Mouse (Mus musculus): Measurements from ENCODE around the gene Creld2. TPM values are rescaled to one million over a fixed set of nuclear protein-coding genes. Genes with fewer than 3 reads are reported as not detected.
"Not testable (repeated sequence)": the region's sequence is repeated elsewhere in the genome, so short reads cannot be mapped to it uniquely, and the experiment has no call there.

Creld2 gene
- polyA plus RNA-seq, 1 experiment from 2014 or later, result 123 TPM

DNA sequence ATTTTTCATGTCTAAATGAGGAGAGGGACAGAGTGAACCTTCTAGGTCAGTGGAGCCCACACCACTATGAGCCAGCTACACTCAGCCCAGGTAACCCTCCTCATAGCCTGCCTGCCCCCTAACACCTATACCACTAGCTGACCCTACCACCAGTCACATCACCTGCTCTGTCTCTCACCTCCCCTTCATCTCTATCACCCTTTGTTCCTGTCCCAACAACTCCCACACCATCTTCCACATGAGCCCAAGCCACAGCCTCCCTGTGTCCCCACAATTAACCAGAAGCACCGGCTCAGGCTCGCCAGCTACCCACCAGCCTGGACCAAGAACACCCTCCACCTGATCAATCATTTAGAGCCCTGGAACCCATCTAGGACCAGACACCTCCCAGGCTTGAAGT is 9.1 kb upstream of the Creld2 start:
- no peak overlapping the region for H3K4me2 ChIP-seq (ENCODE audit: low read depth, low read length)
- WGBS, result 85% methylated on average over 2 of the region's 2 CpGs
- no peak overlapping the region for H3K27ac ChIP-seq (ENCODE audit: low read length)
- H3K36me3 ChIP-seq (ENCODE audit: control insufficient read depth, insufficient read depth, low read length), result peaks cover 22% of the 10 kb centered on the region
- H3K9ac ChIP-seq (ENCODE audit: low read depth, low read length), result no peak overlapping the region
- H3K27me3 ChIP-seq (replicated peaks; ENCODE audit: control insufficient read depth, insufficient read depth, low read length), result no peaks in the 10 kb centered on the region
- H3K4me3 ChIP-seq (ENCODE audit: low read length), result no peak overlapping the region
- H3K4me1 ChIP-seq (ENCODE audit: control insufficient read depth, insufficient read depth, low read length), result no peaks in the 10 kb centered on the region
- no peak for ATAC-seq
- no peaks in the 10 kb centered on the region for H3K9me3 ChIP-seq (ENCODE audit: control insufficient read depth, low read length)

DNA sequence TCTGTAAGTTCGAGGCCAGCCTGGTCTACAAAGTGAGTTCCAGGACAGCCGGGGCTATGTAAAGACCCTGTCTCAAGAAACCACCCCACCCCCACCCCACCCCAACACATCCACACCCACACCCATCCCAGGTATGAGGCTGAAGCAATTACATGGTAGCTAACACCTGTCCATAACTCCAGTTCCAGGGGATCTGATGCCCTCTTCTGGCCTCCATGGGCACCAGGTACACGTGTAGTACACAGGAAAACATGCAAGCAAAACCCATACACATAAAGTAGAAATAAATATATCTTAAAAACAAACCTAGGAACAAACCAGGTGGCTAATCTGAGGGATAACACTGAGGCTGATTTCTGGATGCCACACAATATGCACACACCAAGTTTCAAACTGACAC is 6.2 kb upstream of the Creld2 start:
- Histone ChIP-seq H3K9me3 (ENCODE audit: control insufficient read depth, low read length) (no peaks in the 10 kb centered on the region), H3K4me1 (ENCODE audit: control insufficient read depth, insufficient read depth, low read length) (peaks cover under 1% of the 10 kb centered on the region), H3K4me3 (ENCODE audit: low read length) (no peak overlapping the region), H3K36me3 (ENCODE audit: control insufficient read depth, insufficient read depth, low read length) (peaks cover 19% of the 10 kb centered on the region), H3K4me2 (ENCODE audit: low read depth, low read length) (no peak overlapping the region), H3K27me3 (replicated peaks; ENCODE audit: control insufficient read depth, insufficient read depth, low read length) (no peaks in the 10 kb centered on the region), H3K27ac (ENCODE audit: low read length) (no peak overlapping the region), H3K9ac (ENCODE audit: low read depth, low read length) (no peak overlapping the region)
- WGBS, result 90% methylated on average over 3 of the region's 3 CpGs
- no peak for ATAC-seq

DNA sequence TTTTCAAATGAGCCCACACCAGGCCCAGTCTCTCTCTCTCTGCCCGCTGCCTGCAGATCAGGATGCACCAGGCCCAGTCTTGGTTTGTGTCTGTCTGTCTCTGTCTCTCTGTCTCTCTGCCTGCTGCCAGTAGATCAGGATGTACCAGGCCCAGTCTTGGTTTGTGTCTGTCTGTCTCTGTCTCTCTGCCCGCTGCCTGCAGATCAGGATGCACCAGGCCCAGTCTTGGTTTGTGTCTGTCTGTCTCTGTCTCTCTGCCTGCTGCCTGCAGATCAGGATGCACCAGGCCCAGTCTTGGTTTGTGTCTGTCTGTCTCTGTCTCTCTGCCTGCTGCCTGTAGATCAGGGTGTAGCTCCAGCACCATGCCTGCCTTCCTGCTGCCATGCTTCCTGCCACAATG is 5.6 kb upstream of the Creld2 start:
- not testable (repeated sequence) for H3K4me3 ChIP-seq (ENCODE audit: low read length); ATAC-seq; H3K9ac ChIP-seq (ENCODE audit: low read depth, low read length); H3K4me1 ChIP-seq (ENCODE audit: control insufficient read depth, insufficient read depth, low read length); H3K4me2 ChIP-seq (ENCODE audit: low read depth, low read length); H3K27ac ChIP-seq (ENCODE audit: low read length); H3K27me3 ChIP-seq (replicated peaks; ENCODE audit: control insufficient read depth, insufficient read depth, low read length); H3K9me3 ChIP-seq (ENCODE audit: control insufficient read depth, low read length)
- WGBS, result 93% methylated on average over 2 of the region's 2 CpGs
- peaks cover 19% of the 10 kb centered on the region for H3K36me3 ChIP-seq (ENCODE audit: control insufficient read depth, insufficient read depth, low read length)

DNA sequence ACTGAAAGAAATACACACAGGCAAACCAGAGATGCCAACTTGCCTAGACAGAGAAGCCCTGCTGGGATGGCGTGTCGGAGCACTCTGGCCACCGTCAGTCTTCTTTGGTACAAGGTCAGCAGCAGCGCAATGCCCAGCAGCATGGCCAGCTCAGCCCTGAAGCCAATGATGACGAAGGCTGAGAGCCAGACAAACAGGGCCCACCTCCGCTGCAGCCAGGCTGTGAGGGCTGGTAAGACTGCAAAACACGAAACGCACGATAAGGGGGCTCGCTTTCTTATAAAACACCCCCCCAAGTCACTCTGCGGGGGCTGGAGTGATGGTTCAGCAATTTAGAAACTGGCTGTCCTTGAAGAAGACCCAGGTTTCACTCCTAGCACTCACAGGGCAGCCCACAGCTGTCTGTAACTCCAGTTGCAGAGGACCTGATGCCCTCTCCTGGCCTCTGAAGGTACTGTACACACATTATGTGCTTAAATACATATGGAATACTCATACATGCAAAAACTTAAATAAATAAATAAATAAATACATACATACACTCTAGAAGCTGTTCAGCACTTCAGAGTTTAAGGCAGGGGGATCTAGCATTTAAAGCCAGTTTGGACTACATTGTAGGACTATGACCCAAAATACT is 4.9 kb upstream of the Creld2 start:
- H3K9me3 ChIP-seq (ENCODE audit: control insufficient read depth, low read length), result no peaks in the 10 kb centered on the region
- 92% methylated on average over 11 of the region's 11 CpGs for WGBS
- ATAC-seq, result no peak
- peaks cover 4% of the 10 kb centered on the region for H3K4me1 ChIP-seq (ENCODE audit: control insufficient read depth, insufficient read depth, low read length)
- no peak overlapping the region for H3K9ac ChIP-seq (ENCODE audit: low read depth, low read length)
- no peaks in the 10 kb centered on the region for H3K27me3 ChIP-seq (replicated peaks; ENCODE audit: control insufficient read depth, insufficient read depth, low read length)
- H3K4me2 ChIP-seq (ENCODE audit: low read depth, low read length), result no peak overlapping the region
- H3K4me3 ChIP-seq (ENCODE audit: low read length), result no peak overlapping the region
- peaks cover 19% of the 10 kb centered on the region for H3K36me3 ChIP-seq (ENCODE audit: control insufficient read depth, insufficient read depth, low read length)
- no peak overlapping the region for H3K27ac ChIP-seq (ENCODE audit: low read length)

DNA sequence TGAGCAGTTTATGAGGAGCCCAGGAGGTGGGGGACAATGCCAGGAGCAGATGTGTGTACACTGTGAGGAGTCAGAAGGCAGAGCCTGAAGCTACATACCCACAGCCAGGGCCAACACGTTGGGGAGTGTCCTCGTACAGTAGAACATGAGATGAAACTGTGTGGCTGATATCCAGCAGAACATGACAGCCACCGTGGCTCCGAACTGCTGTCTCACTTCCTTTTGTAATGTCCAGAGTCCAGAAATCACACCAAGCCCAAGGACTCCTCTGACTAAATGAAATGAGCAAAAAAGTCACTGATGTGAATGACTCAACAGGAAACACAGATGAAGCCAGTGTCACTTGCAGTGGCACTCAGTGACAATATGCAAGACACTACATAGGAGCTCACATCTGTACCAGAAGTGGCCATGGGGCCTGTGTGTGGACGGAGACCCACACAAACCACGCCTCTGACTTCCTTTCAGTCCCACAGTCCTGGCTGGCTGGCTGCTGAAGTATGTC is 4.2 kb upstream of the Creld2 start:
- no peak overlapping the region for H3K4me3 ChIP-seq (ENCODE audit: low read length)
- no peak for ATAC-seq
- H3K9ac ChIP-seq (ENCODE audit: low read depth, low read length), result no peak overlapping the region
- no peaks in the 10 kb centered on the region for H3K27me3 ChIP-seq (replicated peaks; ENCODE audit: control insufficient read depth, insufficient read depth, low read length)
- peaks cover 7% of the 10 kb centered on the region for H3K4me1 ChIP-seq (ENCODE audit: control insufficient read depth, insufficient read depth, low read length)
- no peak overlapping the region for H3K27ac ChIP-seq (ENCODE audit: low read length)
- 89% methylated on average over 6 of the region's 6 CpGs for WGBS
- H3K9me3 ChIP-seq (ENCODE audit: control insufficient read depth, low read length), result no peaks in the 10 kb centered on the region
- peaks cover 19% of the 10 kb centered on the region for H3K36me3 ChIP-seq (ENCODE audit: control insufficient read depth, insufficient read depth, low read length)
- H3K4me2 ChIP-seq (ENCODE audit: low read depth, low read length), result no peak overlapping the region

DNA sequence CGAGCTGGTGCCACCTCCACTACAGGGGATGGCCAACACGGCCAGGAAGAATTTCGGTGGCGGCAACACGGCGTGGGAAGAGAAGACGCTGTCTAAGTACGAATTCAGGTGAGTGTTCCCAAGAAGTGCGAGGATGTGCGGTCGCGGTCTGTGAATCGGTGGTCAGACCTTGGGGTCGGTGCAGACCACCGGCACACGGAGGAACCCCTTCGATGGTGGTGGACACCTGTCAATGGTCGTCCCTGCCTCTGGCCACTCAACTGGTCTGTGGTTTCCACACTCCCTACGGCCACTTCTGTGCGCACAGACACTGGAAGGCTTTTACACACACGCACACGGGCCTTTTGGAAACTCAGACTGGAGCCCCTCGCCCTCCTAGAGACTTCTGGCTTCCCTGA is 459 bp downstream of the Creld2 start:
- WGBS, result under 1% methylated on average over 23 of the region's 23 CpGs
- H3K27ac ChIP-seq (ENCODE audit: low read length), result no peak overlapping the region; the same call in 1 of the 2 replicates

DNA sequence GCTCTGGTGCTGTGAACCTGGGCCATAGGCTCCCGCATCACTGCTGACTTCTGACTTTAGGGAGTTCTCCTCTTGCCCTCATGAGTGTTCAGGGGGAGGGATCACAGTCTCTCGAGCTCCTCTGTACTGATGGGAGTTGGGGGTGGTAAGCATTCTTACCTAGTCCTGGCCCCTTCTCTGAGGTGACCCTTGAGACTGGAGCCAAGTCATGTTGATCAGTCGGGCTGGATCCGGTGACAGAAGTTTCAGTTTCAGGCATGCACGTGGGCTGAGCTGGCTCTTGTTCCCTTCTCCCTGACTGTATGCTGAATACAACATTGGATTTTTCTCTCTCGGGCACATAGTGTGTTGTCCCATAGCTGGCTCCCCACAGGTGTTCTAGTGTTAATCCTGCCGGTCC is 2.0 kb downstream of the Creld2 start:
- 83% methylated on average over 7 of the region's 7 CpGs for WGBS
- Histone ChIP-seq H3K9me3 (ENCODE audit: control insufficient read depth, low read length) (no peaks in the 10 kb centered on the region), H3K27me3 (replicated peaks; ENCODE audit: control insufficient read depth, insufficient read depth, low read length) (no peaks in the 10 kb centered on the region), H3K9ac (ENCODE audit: low read depth, low read length) (peak overlapping the region; percentile 19; the same call in 1 of the 2 replicates), H3K27ac (ENCODE audit: low read length) (no peak overlapping the region), H3K36me3 (ENCODE audit: control insufficient read depth, insufficient read depth, low read length) (peaks cover 9% of the 10 kb centered on the region; the same call in 1 of the 2 replicates), H3K4me1 (ENCODE audit: control insufficient read depth, insufficient read depth, low read length) (peaks cover 19% of the 10 kb centered on the region), H3K4me3 (ENCODE audit: low read length) (no peak overlapping the region), H3K4me2 (ENCODE audit: low read depth, low read length) (0 out of 2 replicates have a peak overlapping the region, but pooled peaks have one; percentile 6)
- ATAC-seq, result no peak

More for the DNA sequence above, 459 bp downstream of the Creld2 start:
- Histone ChIP-seq H3K4me3 (ENCODE audit: low read length) (peak overlapping the region; percentile 86), H3K4me1 (ENCODE audit: control insufficient read depth, insufficient read depth, low read length) (peaks cover 19% of the 10 kb centered on the region), H3K27me3 (replicated peaks; ENCODE audit: control insufficient read depth, insufficient read depth, low read length) (no peaks in the 10 kb centered on the region), H3K9me3 (ENCODE audit: control insufficient read depth, low read length) (no peaks in the 10 kb centered on the region), H3K36me3 (ENCODE audit: control insufficient read depth, insufficient read depth, low read length) (peaks cover 19% of the 10 kb centered on the region), H3K4me2 (ENCODE audit: low read depth, low read length) (peak overlapping the region; percentile 73), H3K9ac (ENCODE audit: low read depth, low read length) (peak overlapping the region; percentile 90)
- no peak; the same call in 1 of the 2 replicates for ATAC-seq

DNA sequence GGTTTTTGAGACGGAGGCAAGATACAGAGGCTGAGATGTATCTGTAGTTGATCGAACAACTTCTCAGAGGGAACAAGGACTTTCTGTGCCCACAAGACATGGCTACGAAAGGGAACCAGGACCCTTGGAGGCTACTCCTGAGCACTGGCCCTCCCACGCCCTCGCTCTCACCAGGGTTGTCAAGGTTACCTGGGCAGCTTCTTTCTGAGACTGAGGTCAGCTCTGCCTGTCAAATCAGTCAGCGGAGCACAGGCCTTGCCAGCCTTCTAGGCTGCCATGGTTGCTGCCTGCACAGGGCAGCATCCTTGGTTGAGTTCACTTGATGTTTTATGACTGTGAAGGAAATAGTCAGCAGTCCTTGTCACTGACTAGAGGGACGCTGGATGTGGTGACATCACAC is 3.1 kb downstream of the Creld2 start:
- H3K4me2 ChIP-seq (ENCODE audit: low read depth, low read length), result no peak overlapping the region
- ATAC-seq, result no peak
- peaks cover 9% of the 10 kb centered on the region; the same call in 1 of the 2 replicates for H3K36me3 ChIP-seq (ENCODE audit: control insufficient read depth, insufficient read depth, low read length)
- H3K9ac ChIP-seq (ENCODE audit: low read depth, low read length), result no peak overlapping the region
- peaks cover 19% of the 10 kb centered on the region for H3K4me1 ChIP-seq (ENCODE audit: control insufficient read depth, insufficient read depth, low read length)
- no peaks in the 10 kb centered on the region for H3K9me3 ChIP-seq (ENCODE audit: control insufficient read depth, low read length)
- no peak overlapping the region for H3K4me3 ChIP-seq (ENCODE audit: low read length)
- no peaks in the 10 kb centered on the region for H3K27me3 ChIP-seq (replicated peaks; ENCODE audit: control insufficient read depth, insufficient read depth, low read length)
- WGBS, result 95% methylated on average over 7 of the region's 7 CpGs
- no peak overlapping the region for H3K27ac ChIP-seq (ENCODE audit: low read length)

DNA sequence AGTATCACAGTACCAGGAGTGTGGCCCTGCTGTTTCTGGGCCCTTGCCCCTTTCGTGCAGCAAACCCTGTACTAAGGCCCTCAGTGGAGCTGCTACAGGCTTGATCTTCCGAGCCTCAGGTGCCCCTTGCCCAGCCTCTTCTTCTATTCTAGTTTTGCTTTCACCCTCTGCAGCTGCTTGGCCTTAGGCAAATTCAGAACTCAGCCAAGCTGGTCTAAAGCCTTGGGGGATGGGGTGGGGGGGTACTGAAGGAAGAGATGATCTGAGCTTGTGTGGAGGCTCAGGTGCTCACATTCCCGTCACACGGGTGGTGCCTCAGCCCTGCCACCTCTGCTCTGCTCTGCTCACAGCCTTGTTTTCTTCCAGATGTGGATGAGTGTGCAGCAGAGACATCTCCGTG is 3.9 kb downstream of the Creld2 start:
- H3K4me3 ChIP-seq (ENCODE audit: low read length), result no peak overlapping the region
- 91% methylated on average over 5 of the region's 5 CpGs for WGBS
- H3K9ac ChIP-seq (ENCODE audit: low read depth, low read length), result no peak overlapping the region
- no peak for ATAC-seq
- no peak overlapping the region for H3K27ac ChIP-seq (ENCODE audit: low read length)
- H3K4me2 ChIP-seq (ENCODE audit: low read depth, low read length), result no peak overlapping the region
- no peaks in the 10 kb centered on the region for H3K27me3 ChIP-seq (replicated peaks; ENCODE audit: control insufficient read depth, insufficient read depth, low read length)
- H3K4me1 ChIP-seq (ENCODE audit: control insufficient read depth, insufficient read depth, low read length), result peaks cover 18% of the 10 kb centered on the region
- H3K9me3 ChIP-seq (ENCODE audit: control insufficient read depth, low read length), result no peaks in the 10 kb centered on the region
- H3K36me3 ChIP-seq (ENCODE audit: control insufficient read depth, insufficient read depth, low read length), result peaks cover 9% of the 10 kb centered on the region; the same call in 1 of the 2 replicates
